Mouse (Mus musculus) myocyte (in vitro differentiated cells): ENCODE measurements around the gene Myo15b. TPM values are rescaled to one million over a fixed set of nuclear protein-coding genes. Genes with fewer than 3 reads are reported as not detected.

Experiments used
- H3K27me3 ChIP-seq: one replicate; pipeline ENCODE4 v1.6.1; 2011; ENCODE audit not compliant: control insufficient read depth, insufficient read depth, insufficient read length
- H3K36me3 ChIP-seq: one replicate; pipeline ENCODE4 v1.6.1; 2011; ENCODE audit not compliant: control insufficient read depth, insufficient read depth
- H3K4me2 ChIP-seq: one replicate; pipeline ENCODE4 v1.6.1; 2011; ENCODE audit warnings: low read depth, control low read depth
- H3K4me3 ChIP-seq: one replicate; pipeline ENCODE4 v1.5.1; 2011; ENCODE audit warnings: mild to moderate bottlenecking, control low read depth, moderate library complexity
- H3K79me2 ChIP-seq: one replicate; pipeline ENCODE4 v1.6.1; 2011; ENCODE audit not compliant: control insufficient read depth, insufficient read depth
- H3ac ChIP-seq: one replicate; pipeline ENCODE4 v1.6.1; 2011; ENCODE audit not compliant: control insufficient read depth, insufficient read length
- CEBPB ChIP-seq: IDR thresholded peaks from 2 replicates; pipeline ENCODE4 v1.6.1; 2011; ENCODE audit warnings: mild to moderate bottlenecking, moderate library complexity; ENCODE audit not compliant: poor library complexity, insufficient read depth, severe bottlenecking
- E2F4 ChIP-seq: IDR thresholded peaks from one replicate; pipeline ENCODE4 v1.6.1; 2011; ENCODE audit warnings: mild to moderate bottlenecking, control low read depth, moderate library complexity; ENCODE audit not compliant: insufficient read depth
- MAX ChIP-seq: IDR thresholded peaks from one replicate; pipeline ENCODE4 v1.6.1; 2011; ENCODE audit warnings: low read depth, mild to moderate bottlenecking, control low read depth
- MYOD1 ChIP-seq, 3 experiments: IDR thresholded peaks; one replicate each; pipeline ENCODE4 v1.6.1; 2011; ENCODE audit warnings: control low read depth in 2 of 3, low read depth in 2 of 3, mild to moderate bottlenecking in 2 of 3, moderate library complexity in 1 of 3; ENCODE audit not compliant: insufficient read length in 2 of 3, control insufficient read depth in 1 of 3
- MYOG ChIP-seq, 3 experiments: IDR thresholded peaks; one replicate each; pipeline ENCODE4 v1.6.1; 2011; ENCODE audit warnings: control low read depth in 2 of 3, low read depth in 2 of 3, mild to moderate bottlenecking in 2 of 3; ENCODE audit not compliant: insufficient read length in 2 of 3, control insufficient read depth in 1 of 3, insufficient read depth in 1 of 3
- POLR2A ChIP-seq: IDR thresholded peaks from one replicate; pipeline ENCODE4 v1.6.1; 2011; ENCODE audit warnings: low read depth, mild to moderate bottlenecking, control low read depth, moderate library complexity; ENCODE audit not compliant: insufficient read length
- POLR2AphosphoS2 ChIP-seq: IDR thresholded peaks from one replicate; pipeline ENCODE4 v1.6.1; 2011; ENCODE audit warnings: low read depth, control low read depth; ENCODE audit not compliant: insufficient read length
- REST ChIP-seq: IDR thresholded peaks from one replicate; pipeline ENCODE4 v1.6.1; 2011; ENCODE audit warnings: mild to moderate bottlenecking, control low read depth, moderate library complexity; ENCODE audit not compliant: insufficient read depth, insufficient read length
- SRF ChIP-seq: IDR thresholded peaks from one replicate; pipeline ENCODE4 v1.6.1; 2011; ENCODE audit warnings: low read depth; ENCODE audit not compliant: control insufficient read depth, insufficient read length
- TCF12 ChIP-seq: IDR thresholded peaks from one replicate; pipeline ENCODE4 v1.6.1; 2011; ENCODE audit warnings: mild to moderate bottlenecking, control low read depth; ENCODE audit not compliant: poor library complexity, insufficient read depth, severe bottlenecking
- TCF3 ChIP-seq: IDR thresholded peaks from one replicate; pipeline ENCODE4 v1.6.1; 2011; ENCODE audit warnings: low read depth, control low read depth; ENCODE audit not compliant: insufficient read length
- USF1 ChIP-seq: IDR thresholded peaks from one replicate; pipeline ENCODE4 v1.6.1; 2011; ENCODE audit warnings: low read depth, mild to moderate bottlenecking, control low read depth, moderate library complexity
- polyA plus RNA-seq: library from polyadenylated mRNA; unstranded; fragments of >200 nt; fragmentation: generic; extraction: Trizol; gene quantifications from one replicate; pipeline ENCODE4 v1.2.1, GENCODE M21; 2012; ENCODE audit warnings: missing spikeins

The Myo15b gene
- polyA plus RNA-seq, 1 experiment, result 0.23 TPM

DNA sequence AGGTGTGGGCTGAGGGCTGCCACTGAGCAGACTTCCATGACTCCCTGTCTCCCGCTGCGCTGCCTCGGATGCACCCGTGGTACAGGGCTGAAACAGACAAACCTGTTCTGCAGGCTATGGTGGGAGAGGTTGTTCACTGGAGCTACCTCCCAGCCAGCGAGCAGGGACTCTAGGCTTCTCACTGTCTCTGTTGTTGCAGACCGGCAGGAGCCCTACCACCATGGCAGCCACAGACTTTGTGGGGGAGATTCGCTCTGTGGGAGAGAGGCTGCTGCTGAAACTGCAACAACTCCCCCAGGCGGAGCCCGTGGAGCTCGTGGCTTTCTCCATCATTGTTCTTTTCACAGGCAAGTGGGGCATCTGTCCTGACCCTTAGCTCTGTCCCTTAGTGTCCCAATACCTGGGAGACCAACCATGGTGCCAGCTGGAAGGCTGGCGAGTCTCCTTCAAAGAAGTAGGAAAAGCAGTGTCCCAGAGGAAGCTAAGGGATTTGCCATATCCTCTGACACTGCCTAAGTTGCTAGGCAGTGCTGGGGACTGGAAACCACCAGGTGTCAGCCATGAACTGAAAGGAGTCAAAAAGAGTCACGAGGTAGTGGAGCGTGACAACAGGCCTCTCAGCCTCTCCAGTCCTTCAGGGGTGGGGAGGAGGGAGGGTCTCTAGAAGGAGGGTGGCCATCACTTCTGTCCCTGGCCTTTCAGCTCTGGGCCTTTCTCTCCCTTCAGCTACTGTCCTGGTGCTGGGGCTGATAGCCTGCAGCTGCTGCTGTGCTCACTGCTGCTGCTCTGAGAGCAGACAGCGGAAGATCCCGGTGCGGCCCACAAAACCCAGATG, 47.0 kb downstream of the Myo15b start:
- Histone ChIP-seq H3ac (no peak overlapping the region), H3K4me2 (no peak overlapping the region)
- TF ChIP-seq POLR2AphosphoS2 (peak; percentile 55), MYOG (IDR thresholded peaks at IDR 0.05; ENCODE audit: control insufficient read depth in 1 of 3, insufficient read depth in 1 of 3, insufficient read length in 2 of 3, low read depth in 2 of 3) (peak in 1 of 3 experiments; percentile 33), SRF (no peak)

DNA sequence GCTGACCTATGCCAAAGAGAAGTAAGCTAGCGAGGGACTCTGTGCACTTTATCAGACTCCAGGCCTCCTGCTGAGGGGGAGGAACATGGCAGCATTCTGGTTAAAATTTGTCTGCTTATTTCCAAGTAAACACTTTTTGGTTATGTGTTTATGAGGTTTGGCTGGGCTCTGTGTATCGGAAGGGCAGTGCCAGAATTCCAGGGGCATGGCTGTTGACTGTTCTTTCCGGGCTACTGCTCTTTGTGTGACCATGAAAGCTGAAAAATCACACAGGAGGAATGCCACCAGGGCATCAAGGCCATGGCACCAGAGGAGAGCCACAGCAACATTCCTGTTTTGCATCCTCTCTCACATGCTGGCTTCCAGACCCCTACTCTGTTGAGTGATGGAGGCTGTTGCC, 47.9 kb downstream of the Myo15b start:
- TF ChIP-seq MAX (no peak), USF1 (no peak), POLR2AphosphoS2 (peak; percentile 9)
- Histone ChIP-seq H3K4me3 (no peak overlapping the region), H3K79me2 (no peaks in the 10 kb centered on the region), H3K27me3 (no peaks in the 10 kb centered on the region), H3K36me3 (no peaks in the 10 kb centered on the region), H3ac (no peak overlapping the region), H3K4me2 (no peak overlapping the region)

More for the DNA sequence above, 47.0 kb downstream of the Myo15b start:
- no peaks in the 10 kb centered on the region for H3K79me2 ChIP-seq
- H3K4me3 ChIP-seq, result no peak overlapping the region
- no peaks in the 10 kb centered on the region for H3K36me3 ChIP-seq
- H3K27me3 ChIP-seq, result no peaks in the 10 kb centered on the region

DNA sequence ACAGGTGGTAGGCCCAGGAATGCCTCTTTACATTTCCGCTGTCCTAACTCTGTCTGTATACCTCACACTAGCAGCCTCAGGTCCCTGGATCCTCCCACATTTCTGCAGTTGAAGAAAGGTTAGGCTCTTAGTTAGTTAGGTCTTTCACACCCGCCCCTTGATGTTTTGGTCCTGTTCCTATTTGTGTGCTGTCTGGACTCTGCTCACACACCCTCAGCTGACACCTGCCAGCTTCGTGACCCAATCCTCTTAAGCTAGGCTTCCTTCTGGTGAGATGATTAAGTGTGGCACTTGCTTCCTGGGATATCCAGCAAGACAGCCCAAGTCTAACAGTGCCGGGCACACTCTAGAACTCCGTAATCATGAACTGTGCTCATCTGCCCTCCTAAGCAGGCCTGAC, 48.3 kb downstream of the Myo15b start:
- TF ChIP-seq E2F4 (no peak), SRF (no peak), TCF3 (no peak), MAX (no peak), REST (no peak), POLR2A (no peak), CEBPB (no peak), MYOD1 (IDR thresholded peaks at IDR 0.05; ENCODE audit: control insufficient read depth in 1 of 3, insufficient read length in 2 of 3, low read depth in 2 of 3) (no peak), USF1 (no peak), POLR2AphosphoS2 (no peak), MYOG (IDR thresholded peaks at IDR 0.05; ENCODE audit: control insufficient read depth in 1 of 3, insufficient read depth in 1 of 3, insufficient read length in 2 of 3, low read depth in 2 of 3) (no peak), TCF12 (no peak)
- Histone ChIP-seq H3ac (no peak overlapping the region), H3K4me3 (no peak overlapping the region)

DNA sequence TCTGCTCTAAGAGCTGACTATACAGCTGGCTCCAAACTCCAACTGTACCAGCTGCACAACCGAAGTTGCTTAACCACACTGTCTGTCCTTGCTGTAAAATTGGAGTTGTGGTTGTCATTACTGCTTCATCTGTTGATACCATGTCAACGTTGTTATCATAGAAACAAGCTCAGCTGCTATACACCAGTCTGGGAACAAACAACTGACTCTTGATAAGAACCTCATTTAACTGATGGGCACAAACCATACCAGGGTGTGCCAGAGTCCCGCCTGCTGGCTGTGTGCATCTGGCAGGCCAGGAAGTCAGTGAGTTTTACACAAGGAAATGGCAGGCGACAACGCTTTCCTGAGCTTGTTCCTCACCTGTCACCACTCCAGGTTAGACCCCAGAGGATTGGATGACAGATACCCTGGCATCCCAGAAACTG, 52.9 kb downstream of the Myo15b start:
- no peak overlapping the region for H3K4me2 ChIP-seq
- no peak overlapping the region for H3ac ChIP-seq
- H3K27me3 ChIP-seq, result no peaks in the 10 kb centered on the region
- no peaks in the 10 kb centered on the region for H3K79me2 ChIP-seq
- TF ChIP-seq MYOG (IDR thresholded peaks at IDR 0.05; ENCODE audit: control insufficient read depth in 1 of 3, insufficient read depth in 1 of 3, insufficient read length in 2 of 3, low read depth in 2 of 3) (peak; percentile 57 to 100 (median 85)), CEBPB (peak; percentile 64; the same call in 1 of the 2 replicates), MYOD1 (IDR thresholded peaks at IDR 0.05; ENCODE audit: control insufficient read depth in 1 of 3, insufficient read length in 2 of 3, low read depth in 2 of 3) (peak; percentile 93 to 95 (median 94)), TCF3 (peak; percentile 97), E2F4 (no peak), POLR2AphosphoS2 (peak; percentile 34), POLR2A (no peak), TCF12 (peak; percentile 98)
- no peaks in the 10 kb centered on the region for H3K36me3 ChIP-seq
- H3K4me3 ChIP-seq, result no peak overlapping the region

More for the DNA sequence above, 48.3 kb downstream of the Myo15b start:
- Histone ChIP-seq H3K4me2 (no peak overlapping the region), H3K36me3 (no peaks in the 10 kb centered on the region), H3K79me2 (no peaks in the 10 kb centered on the region), H3K27me3 (no peaks in the 10 kb centered on the region)

DNA sequence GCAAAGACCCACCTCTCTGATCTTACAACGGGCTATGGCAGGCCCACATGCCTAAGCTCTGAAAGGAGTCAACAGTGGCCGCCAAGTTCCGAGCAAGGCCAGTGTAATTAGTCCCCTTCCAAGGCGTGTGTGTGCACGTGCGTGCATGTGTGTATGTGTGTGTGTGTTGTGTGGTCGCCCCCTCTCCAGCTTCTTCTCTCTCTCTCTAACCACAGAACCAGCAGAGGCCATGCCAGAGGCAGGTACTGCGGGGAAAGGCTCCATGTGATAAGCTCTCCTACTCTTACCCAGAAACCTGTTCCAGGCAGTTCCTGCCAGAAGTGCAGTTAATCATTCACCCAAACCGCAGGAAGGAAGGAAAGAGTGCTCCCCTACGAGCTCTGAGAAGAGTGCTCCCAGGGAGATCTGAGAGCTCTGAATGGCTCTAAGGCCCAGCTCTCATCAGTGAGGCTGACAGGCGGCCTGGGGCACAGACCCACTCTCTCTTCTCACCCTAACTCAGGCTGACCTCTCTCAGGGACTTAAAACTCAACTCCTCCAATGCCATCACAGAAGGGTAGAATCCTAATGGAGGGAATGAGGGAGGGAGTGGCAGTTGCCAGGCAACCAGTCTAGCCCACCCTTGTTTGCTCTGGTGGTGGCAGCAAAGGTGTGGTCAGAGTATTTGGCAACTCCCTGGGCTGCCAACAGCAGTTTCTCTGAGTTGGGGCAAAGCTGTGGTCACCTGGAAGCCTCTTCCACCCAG, 53.6 kb downstream of the Myo15b start, which contains the start of gene Smim6:
Smim6 (plus strand) TSS at position 386 of the 745 bp plus-strand sequence.
- Histone ChIP-seq H3K4me2 (peak within 1 kb of the TSS; percentile 36), H3K79me2 (no peaks in the 10 kb centered on the region), H3K4me3 (no peak within 1 kb of the TSS), H3ac (no peak within 1 kb of the TSS), H3K27me3 (no peaks in the 10 kb centered on the region), H3K36me3 (no peaks in the 10 kb centered on the region)
- TF ChIP-seq POLR2A, result no peak
- TF ChIP-seq SRF, result no peak
- no peak for TF ChIP-seq MYOG (IDR thresholded peaks at IDR 0.05; ENCODE audit: control insufficient read depth in 1 of 3, insufficient read depth in 1 of 3, insufficient read length in 2 of 3, low read depth in 2 of 3)
- no peak for TF ChIP-seq CEBPB
- no peak for TF ChIP-seq POLR2AphosphoS2
- no peak for TF ChIP-seq MAX
